Mouse (Mus musculus) heart, embryonic 16.5 days (tissue): ENCODE measurements around the gene Sarnp. TPM values are rescaled to one million over a fixed set of nuclear protein-coding genes. Genes with fewer than 3 reads are reported as not detected.

Experiments used
- ATAC-seq: fragments of 200-750 bp; cut with Nextera tagmentation; replicated peaks from 2 replicates; pipeline ENCODE4 v1.8.0; 2017; ENCODE audit warnings: moderate number of reproducible peaks; ENCODE audit not compliant: insufficient read depth, low FRiP score; ENCODE audit errors: extremely low read depth
- H3K27ac ChIP-seq: fragments of 300-500 bp; sonication (generic); 2 replicates; pipeline ENCODE4 v1.5.1; 2014; ENCODE audit warnings: mild to moderate bottlenecking, low read length, control low read depth, moderate library complexity
- H3K27me3 ChIP-seq: fragments of 300-500 bp; sonication (generic); 2 replicates; pipeline ENCODE4 v1.6.1; 2014; ENCODE audit warnings: low read length, mixed read lengths; ENCODE audit not compliant: control insufficient read depth, insufficient read depth
- H3K36me3 ChIP-seq: fragments of 300-500 bp; sonication (generic); 2 replicates; pipeline ENCODE4 v1.6.1; 2014; ENCODE audit not compliant: control insufficient read depth, insufficient read depth
- H3K4me1 ChIP-seq: fragments of 300-500 bp; sonication (generic); 2 replicates; pipeline ENCODE4 v1.6.1; 2014; ENCODE audit warnings: low read length, mixed read lengths; ENCODE audit not compliant: control insufficient read depth, insufficient read depth
- H3K4me2 ChIP-seq: fragments of 300-500 bp; sonication (generic); 2 replicates; pipeline ENCODE4 v1.6.1; 2014; ENCODE audit warnings: low read depth, mild to moderate bottlenecking, control low read depth, low read length
- H3K4me3 ChIP-seq: fragments of 300-500 bp; sonication (generic); 2 replicates; pipeline ENCODE4 v1.5.1; 2014; ENCODE audit warnings: mild to moderate bottlenecking, control low read depth, low read length
- H3K9ac ChIP-seq: fragments of 300-500 bp; sonication (generic); 2 replicates; pipeline ENCODE4 v1.6.1; 2014; ENCODE audit warnings: low read length, control low read depth
- H3K9me3 ChIP-seq: fragments of 300-500 bp; sonication (generic); replicated peaks from 2 replicates; pipeline ENCODE4 v1.6.1; 2016; ENCODE audit warnings: low read length; ENCODE audit not compliant: control insufficient read depth
- WGBS: fragments of 180-500 bp; shearing (Covaris S2); extraction: QIAGEN DNeasy Blood & Tissue Kit; methylation state at CpG from one replicate; pipeline ENCODE4 v1.1.7; 2014; 5-methylcytosine and 5-hydroxymethylcytosine counted together
- polyA plus RNA-seq: library from polyadenylated mRNA; unstranded; fragments of >200 nt; fragmentation: Nextera tagmentation; extraction: Ambion mirVana; gene quantifications from 2 replicates; pipeline ENCODE4 v1.2.1, GENCODE M21; 2015

Gene Sarnp
- 154 and 169 TPM in 2 replicates for polyA plus RNA-seq

DNA sequence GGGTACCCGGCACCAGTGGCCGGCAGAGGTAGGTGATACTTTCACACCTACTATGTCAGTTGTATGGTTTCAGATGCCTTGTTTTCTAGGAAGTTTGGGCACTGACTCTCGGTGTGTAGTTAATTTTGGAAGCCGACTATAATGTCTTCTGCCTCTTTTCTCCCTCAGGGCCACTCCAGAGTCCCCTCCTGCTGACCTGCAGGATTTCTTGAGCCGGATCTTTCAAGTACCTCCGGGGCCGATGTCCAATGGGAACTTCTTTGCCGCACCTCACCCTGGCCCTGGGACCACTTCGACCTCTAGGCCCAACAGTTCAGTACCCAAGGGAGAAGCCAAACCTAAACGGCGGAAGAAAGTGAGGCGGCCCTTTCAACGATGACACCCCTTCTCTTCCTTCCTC lies at the start of gene Sarnp:
Gene Sarnp, plus strand, starts transcription at position 301 of the 400 bp plus-strand sequence.
- Histone ChIP-seq H3K4me3 (no peak within 1 kb of the TSS), H3K9me3 (no peaks in the 10 kb centered on the region), H3K27ac (no peak within 1 kb of the TSS), H3K9ac (no peak within 1 kb of the TSS), H3K4me1 (peaks cover 8% of the 10 kb centered on the region), H3K4me2 (no peak within 1 kb of the TSS), H3K36me3 (peaks cover 48% of the 10 kb centered on the region), H3K27me3 (no peaks in the 10 kb centered on the region)
- no peak for ATAC-seq
- 87% methylated on average over 13 of the region's 13 CpGs for WGBS

- H3K4me2 ChIP-seq = no peak overlapping the region
- H3K27me3 ChIP-seq = no peaks in the 10 kb centered on the region
- no peak overlapping the region for H3K27ac ChIP-seq
- WGBS = 73% methylated on average over 2 of the region's 2 CpGs
- H3K9ac ChIP-seq = no peak overlapping the region
- no peak overlapping the region for H3K4me3 ChIP-seq
- no peaks in the 10 kb centered on the region for H3K4me1 ChIP-seq
- no peak for ATAC-seq
- no peaks in the 10 kb centered on the region for H3K9me3 ChIP-seq
- H3K36me3 ChIP-seq = no peaks in the 10 kb centered on the region
Measured at GRCm38 (mm10) chr10:128772895-128773294, 44.2 kb upstream of the Sarnp start.

- Histone ChIP-seq H3K27ac (no peak overlapping the region), H3K4me2 (no peak overlapping the region), H3K9ac (no peak overlapping the region), H3K4me3 (no peak overlapping the region), H3K36me3 (no peaks in the 10 kb centered on the region), H3K9me3 (no peaks in the 10 kb centered on the region), H3K4me1 (no peaks in the 10 kb centered on the region), H3K27me3 (no peaks in the 10 kb centered on the region)
- ATAC-seq = no peak
- 17% methylated on average over 5 of the region's 5 CpGs for WGBS
Measured at GRCm38 (mm10) chr10:128773685-128774084, 43.4 kb upstream of the Sarnp start.

GRCm38 (mm10) chr10:128778441-128778840 lies 38.7 kb upstream of the Sarnp start:
- Histone ChIP-seq H3K9me3 (no peaks in the 10 kb centered on the region; the same call in 1 of the 2 replicates), H3K9ac (no peak overlapping the region), H3K36me3 (no peaks in the 10 kb centered on the region), H3K4me3 (no peak overlapping the region), H3K27ac (peak overlapping the region; percentile 92), H3K27me3 (no peaks in the 10 kb centered on the region), H3K4me1 (no peaks in the 10 kb centered on the region; the same call in 1 of the 2 replicates), H3K4me2 (no peak overlapping the region)
- ATAC-seq = no peak
- 81% methylated on average over 2 of the region's 2 CpGs for WGBS

DNA sequence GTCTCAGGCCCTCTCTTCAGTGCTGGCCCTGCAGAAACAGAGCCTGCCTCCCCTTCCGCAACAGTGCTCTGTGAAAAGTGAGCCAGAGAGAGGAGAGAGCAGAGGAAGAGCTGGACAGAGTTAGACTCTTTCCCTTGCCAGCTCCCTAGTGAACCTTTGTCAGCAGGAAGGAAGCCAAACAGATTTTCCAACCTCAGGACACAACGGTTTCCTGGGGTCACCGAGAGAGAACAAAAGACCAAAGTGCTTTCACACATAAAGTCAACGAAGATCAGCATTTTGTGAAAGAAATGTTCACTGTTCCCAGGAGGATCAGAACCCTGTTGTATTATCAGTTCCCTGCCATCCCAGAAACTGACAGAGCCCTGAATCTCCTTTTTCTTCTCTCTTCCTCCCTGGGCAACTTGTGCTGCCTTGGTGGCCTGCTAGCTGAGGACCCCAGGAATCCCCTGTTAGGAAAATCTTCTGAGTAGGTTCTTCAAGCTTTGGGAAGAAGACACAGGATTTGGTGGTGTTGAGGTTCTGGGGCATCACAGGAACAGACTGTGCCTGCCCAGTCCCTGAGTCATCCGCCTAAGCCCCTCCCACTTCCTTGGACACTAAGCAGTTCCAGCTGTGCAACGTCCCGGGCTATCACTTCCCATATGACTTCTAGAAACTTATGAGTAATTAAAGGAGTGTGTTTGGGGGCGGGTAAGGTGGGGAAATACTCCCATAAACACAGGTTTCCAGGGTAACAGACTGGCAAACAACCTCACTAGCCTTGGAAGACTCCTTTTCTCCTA lies 37.9 kb upstream of the Sarnp start:
- Histone ChIP-seq H3K27me3 (no peaks in the 10 kb centered on the region), H3K4me3 (no peak overlapping the region), H3K4me1 (no peaks in the 10 kb centered on the region; the same call in 1 of the 2 replicates), H3K9me3 (peaks cover 6% of the 10 kb centered on the region), H3K27ac (peak overlapping the region; percentile 92), H3K9ac (no peak overlapping the region), H3K4me2 (peak overlapping the region; percentile 39; the same call in 1 of the 2 replicates), H3K36me3 (no peaks in the 10 kb centered on the region)
- ATAC-seq = peak; percentile 93
- WGBS = 26% methylated on average over 8 of the region's 8 CpGs

- ATAC-seq = no peak
- H3K4me1 ChIP-seq = no peaks in the 10 kb centered on the region; the same call in 1 of the 2 replicates
Measured at GRCm38 (mm10) chr10:128780200-128780599, 36.9 kb upstream of the Sarnp start.

DNA sequence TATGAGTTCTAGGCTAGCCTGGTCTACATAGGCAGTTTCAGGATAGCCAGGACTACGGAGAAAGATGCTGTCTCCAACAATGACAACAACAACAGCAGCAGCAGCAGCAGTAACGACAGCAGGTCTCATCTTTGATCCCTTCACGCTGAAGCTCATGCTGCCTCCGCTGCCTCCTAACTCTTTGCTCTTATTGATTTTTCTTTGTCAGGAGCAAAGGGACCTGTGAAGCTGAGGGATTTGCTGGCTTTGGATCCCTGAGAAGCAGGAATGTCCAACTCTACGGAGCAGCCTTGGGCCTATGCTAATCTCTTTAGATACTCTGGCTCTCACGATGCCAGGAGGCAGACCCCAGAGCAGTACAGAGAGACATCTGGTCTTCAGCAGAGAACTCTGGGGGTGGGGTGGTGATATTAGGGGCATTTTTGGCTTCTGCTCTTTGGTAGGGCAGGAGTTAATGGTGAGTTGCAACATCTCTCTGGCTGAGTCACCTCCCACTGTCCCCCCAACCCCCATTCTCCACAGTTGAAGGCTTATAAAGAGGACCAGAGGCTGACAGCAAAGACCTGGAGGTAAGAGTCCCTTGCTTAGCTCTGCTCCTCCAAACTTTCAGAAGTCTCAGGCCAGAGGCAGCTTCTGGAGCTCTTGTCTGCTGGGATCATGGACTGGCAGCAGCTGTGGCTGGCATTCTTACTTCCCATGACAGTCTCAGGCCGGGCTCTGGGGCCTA lies 26.6 kb upstream of the Sarnp start, which contains the start of gene Mmp19:
Gene Mmp19, plus strand, starts transcription at position 513 of the 727 bp plus-strand sequence.
- no peak within 1 kb of the TSS for H3K4me2 ChIP-seq
- no peak within 1 kb of the TSS; the same call in 1 of the 2 replicates for H3K9ac ChIP-seq

More at GRCm38 (mm10) chr10:128780200-128780599, 36.9 kb upstream of the Sarnp start:
- H3K9me3 ChIP-seq = peaks cover 7% of the 10 kb centered on the region
- no peak overlapping the region for H3K9ac ChIP-seq
- no peaks in the 10 kb centered on the region for H3K27me3 ChIP-seq
- H3K4me3 ChIP-seq = no peak overlapping the region
- no peaks in the 10 kb centered on the region for H3K36me3 ChIP-seq
- no peak overlapping the region for H3K27ac ChIP-seq
- H3K4me2 ChIP-seq = no peak overlapping the region
- 88% methylated on average over 1 of the region's 1 CpGs for WGBS

DNA sequence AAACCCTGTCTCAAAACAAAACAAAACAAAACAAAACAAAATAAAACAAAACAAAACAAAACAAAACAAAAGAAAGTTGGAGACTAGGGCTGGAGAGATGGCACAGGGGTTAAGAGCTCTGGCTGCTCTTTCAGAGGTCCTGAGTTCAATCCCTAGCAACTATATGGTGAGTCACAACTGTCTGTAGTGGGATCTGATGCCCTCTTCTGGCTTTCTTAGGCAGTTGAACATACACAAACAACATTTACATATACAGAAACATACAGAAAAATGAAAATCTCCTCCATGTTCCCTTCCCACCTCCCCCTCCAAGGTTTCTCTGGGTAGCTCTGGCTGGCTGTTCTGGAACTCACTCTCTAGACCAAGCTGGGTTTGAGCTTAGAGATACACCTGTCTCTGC lies 25.1 kb upstream of the Sarnp start:
- Histone ChIP-seq H3K4me2 (no peak overlapping the region), H3K27ac (no peak overlapping the region), H3K36me3 (no peaks in the 10 kb centered on the region), H3K9me3 (no peaks in the 10 kb centered on the region), H3K9ac (no peak overlapping the region), H3K27me3 (no peaks in the 10 kb centered on the region), H3K4me1 (no peaks in the 10 kb centered on the region), H3K4me3 (no peak overlapping the region)
- no peak for ATAC-seq

More for the DNA sequence above, 26.6 kb upstream of the Sarnp start, which contains the start of gene Mmp19:
- ATAC-seq = no peak
- WGBS = 58% methylated on average over 7 of the region's 7 CpGs
- 0 out of 2 replicates have a peak within 1 kb of the TSS, but pooled peaks have one; percentile 4 for H3K4me3 ChIP-seq
- no peaks in the 10 kb centered on the region for H3K4me1 ChIP-seq
- no peaks in the 10 kb centered on the region for H3K27me3 ChIP-seq
- H3K27ac ChIP-seq = no peak within 1 kb of the TSS; the same call in 1 of the 2 replicates
- no peaks in the 10 kb centered on the region for H3K36me3 ChIP-seq
- H3K9me3 ChIP-seq = no peaks in the 10 kb centered on the region

DNA sequence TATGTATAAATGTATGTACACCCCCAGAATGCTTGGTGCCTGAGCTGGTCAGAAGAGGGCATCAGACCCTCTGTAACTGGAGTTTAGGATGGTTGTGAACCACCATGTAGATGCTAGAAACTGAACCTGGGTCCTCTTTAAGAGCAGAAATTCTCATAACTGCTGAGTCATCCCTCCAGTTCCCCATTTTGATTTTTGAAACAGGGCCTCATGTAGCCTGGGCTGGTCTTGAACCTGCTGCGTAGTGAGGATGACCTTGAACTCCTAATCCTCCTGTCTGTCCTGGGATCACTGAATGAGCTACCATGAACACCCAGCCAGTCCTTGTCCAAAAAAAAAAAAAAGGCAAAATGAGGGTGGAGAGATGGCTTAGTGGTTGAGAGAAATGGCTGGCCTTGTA lies 23.9 kb upstream of the Sarnp start:
- ATAC-seq = no peak
- Histone ChIP-seq H3K4me1 (no peaks in the 10 kb centered on the region), H3K4me2 (no peak overlapping the region), H3K27ac (no peak overlapping the region), H3K4me3 (no peak overlapping the region), H3K9ac (no peak overlapping the region), H3K27me3 (no peaks in the 10 kb centered on the region), H3K36me3 (no peaks in the 10 kb centered on the region), H3K9me3 (no peaks in the 10 kb centered on the region)
- WGBS = 97% methylated on average over 1 of the region's 1 CpGs
